Mouse (Mus musculus): ENCODE measurements around the gene Tmco4.
A peak's percentile ranks its signal among the peaks of the same experiment; 100 is the strongest.

Gene Tmco4

DNA sequence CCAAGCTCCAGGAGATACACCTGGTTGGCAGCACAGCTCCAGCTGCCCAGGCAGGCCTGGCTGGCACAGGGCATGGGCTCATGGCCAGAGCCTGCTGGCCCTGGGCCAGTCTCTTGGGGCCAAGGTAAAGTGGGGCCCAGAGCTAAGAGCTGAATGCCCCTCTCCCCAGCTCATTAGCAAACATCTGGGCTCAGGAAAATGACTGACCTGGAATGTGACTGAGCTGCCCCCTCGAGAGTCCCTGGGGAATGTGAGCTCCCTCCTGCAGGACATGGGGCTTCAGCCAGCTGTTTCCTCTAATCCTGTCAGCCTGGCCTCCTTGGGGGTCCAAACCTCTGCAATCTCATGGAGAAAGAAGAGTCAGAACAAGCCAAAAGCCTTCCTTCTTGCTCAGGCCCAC, 122.7 kb downstream of the Tmco4 start:
- DNase-seq = peak in 1 of 2 experiments; percentile 37

- DNase-seq = no peak
These were observed 123.5 kb downstream of the Tmco4 start for GRCm38 (mm10) chr4:139096201-139096600.

DNA sequence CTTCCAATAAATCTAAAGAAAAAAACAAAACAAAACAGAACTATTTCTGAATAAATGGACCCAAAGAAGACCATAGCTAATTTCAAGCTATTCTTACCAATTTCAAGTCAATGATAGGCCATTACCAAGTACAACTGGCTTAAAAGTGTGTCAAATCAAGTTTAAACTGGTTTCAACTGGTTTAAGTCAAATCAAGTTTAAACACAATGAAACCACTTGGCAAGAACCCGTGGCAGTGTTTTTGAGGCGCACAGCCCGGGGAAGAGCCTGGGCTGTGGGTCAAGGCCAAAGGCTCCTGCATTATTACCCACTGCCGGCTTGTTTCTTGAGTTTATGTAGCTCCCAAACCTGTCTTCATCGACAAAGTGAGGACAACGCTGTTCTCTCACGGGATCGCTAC, 127.6 kb downstream of the Tmco4 start:
- no peak for DNase-seq

GRCm38 (mm10) chr4:139101546-139101945, 128.9 kb downstream of the Tmco4 start:
- DNase-seq = no peak

- DNase-seq = no peak
These were observed 132.8 kb downstream of the Tmco4 start for GRCm38 (mm10) chr4:139105453-139105852.
